Mouse (Mus musculus) limb, embryonic 10.5 days (tissue): ENCODE results near the gene Dpp4. TPM values are rescaled to one million over a fixed set of nuclear protein-coding genes. Genes with fewer than 3 reads are reported as not detected.

Experiments used
- DNase-seq: peaks from one replicate; pipeline ENCODE4 v3.0.0-alpha.2; 2017; ENCODE audit warnings: low spot score
- H3K27ac ChIP-seq: fragments of 300-500 bp; sonication (generic); 2 replicates; pipeline ENCODE4 v1.5.1; 2016; ENCODE audit warnings: mild to moderate bottlenecking
- H3K27me3 ChIP-seq: fragments of 300-500 bp; sonication (generic); 2 replicates; pipeline ENCODE4 v1.6.1; 2016; ENCODE audit warnings: low read depth, mild to moderate bottlenecking; ENCODE audit not compliant: poor library complexity, severe bottlenecking
- H3K36me3 ChIP-seq: fragments of 300-500 bp; sonication (generic); 2 replicates; pipeline ENCODE4 v1.6.1; 2016; ENCODE audit warnings: mild to moderate bottlenecking, moderate library complexity
- H3K4me1 ChIP-seq: fragments of 300-500 bp; sonication (generic); 2 replicates; pipeline ENCODE4 v1.6.1; 2016
- H3K4me3 ChIP-seq: fragments of 300-500 bp; sonication (generic); 2 replicates; pipeline ENCODE4 v1.5.1; 2016; ENCODE audit warnings: mild to moderate bottlenecking, moderate library complexity
- H3K9me3 ChIP-seq: fragments of 300-500 bp; sonication (generic); replicated peaks from 2 replicates; pipeline ENCODE4 v1.6.1; 2016; ENCODE audit warnings: mild to moderate bottlenecking
- WGBS: fragments of 180-500 bp; shearing (Covaris S2); methylation state at CpG from one replicate; pipeline ENCODE4 v1.1.7; 2016; 5-methylcytosine and 5-hydroxymethylcytosine counted together
- polyA plus RNA-seq: library from polyadenylated mRNA; unstranded; fragments of >200 nt; fragmentation: Nextera tagmentation; extraction: Ambion mirVana; gene quantifications from 2 replicates; pipeline ENCODE4 v1.2.1, GENCODE M21; 2016

The Dpp4 gene
- polyA plus RNA-seq, 1 experiment from 2014 or later: 0.23 TPM

DNA sequence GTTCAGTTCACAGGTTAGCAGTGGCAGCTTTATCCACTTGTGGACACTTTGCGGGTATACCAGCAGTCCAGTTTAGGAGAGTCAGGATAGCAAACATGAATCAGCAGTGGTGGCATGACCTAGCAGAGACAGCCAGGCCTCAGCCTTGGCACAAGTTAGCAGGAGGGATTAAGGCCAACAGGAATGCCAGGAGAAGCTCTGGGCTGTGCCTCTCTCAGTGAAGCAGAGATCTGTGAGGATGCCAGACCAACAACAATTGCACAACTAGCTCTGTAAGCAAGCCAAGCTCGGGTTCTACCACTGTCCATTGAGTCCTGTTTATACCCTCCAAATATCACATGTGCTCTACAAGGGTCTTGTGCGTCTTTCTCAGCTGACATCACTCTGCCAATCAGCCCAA is 13.9 kb upstream of the Dpp4 start:
- no peak overlapping the region for H3K27ac ChIP-seq
- no peak for DNase-seq
- no peak overlapping the region for H3K4me3 ChIP-seq
- H3K9me3 ChIP-seq: no peaks in the 10 kb centered on the region
- no peaks in the 10 kb centered on the region for H3K27me3 ChIP-seq
- WGBS: 92% methylated on average over 3 of the region's 3 CpGs
- H3K4me1 ChIP-seq: no peaks in the 10 kb centered on the region
- no peaks in the 10 kb centered on the region for H3K36me3 ChIP-seq

- H3K4me3 ChIP-seq: no peak overlapping the region
- 66% methylated on average over 4 of the region's 4 CpGs for WGBS
- no peaks in the 10 kb centered on the region for H3K27me3 ChIP-seq
- no peaks in the 10 kb centered on the region for H3K9me3 ChIP-seq
- no peak for DNase-seq
- no peak overlapping the region for H3K27ac ChIP-seq
- H3K36me3 ChIP-seq: no peaks in the 10 kb centered on the region
- no peaks in the 10 kb centered on the region for H3K4me1 ChIP-seq
Measured at GRCm38 (mm10) chr2:62423343-62423776, 11.3 kb upstream of the Dpp4 start.

DNA sequence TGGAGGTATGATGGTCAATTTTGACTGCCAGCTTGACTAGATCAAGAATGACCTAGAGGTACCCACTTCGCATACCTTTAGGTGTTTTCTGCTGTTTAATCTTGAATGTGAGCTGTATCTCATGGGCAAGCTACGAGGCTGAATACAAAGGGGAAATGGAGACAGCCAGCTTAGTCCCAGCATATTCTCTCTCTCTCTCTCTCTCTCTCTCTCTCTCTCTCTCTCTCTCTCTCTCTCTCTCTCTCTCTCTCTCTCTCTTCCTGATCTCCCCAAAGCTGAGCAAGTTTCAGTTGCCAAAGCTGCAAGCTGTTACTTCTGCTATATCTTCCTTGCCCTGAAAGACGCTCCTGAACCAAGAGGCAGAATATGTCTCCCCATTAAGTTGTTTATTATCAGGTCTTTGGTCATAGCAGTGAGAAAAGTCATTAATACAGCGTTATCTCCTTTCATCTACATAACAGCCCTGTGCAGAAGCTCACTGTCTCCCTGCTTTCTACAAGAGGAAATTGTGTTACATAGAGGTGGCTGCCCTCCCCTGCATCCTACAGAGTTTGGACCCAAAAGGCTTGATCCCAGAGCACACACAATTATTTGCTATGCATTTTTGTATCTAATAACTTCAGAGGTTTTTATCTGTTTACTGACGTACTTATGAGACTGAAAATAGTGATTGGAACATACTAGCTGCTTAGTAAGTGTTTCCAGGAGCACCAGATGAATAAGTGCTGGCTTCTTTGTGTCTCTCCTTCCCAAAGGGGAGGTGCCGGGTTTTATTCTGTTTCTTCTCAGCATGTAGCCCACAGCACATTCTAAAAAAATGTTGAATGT is 10.7 kb upstream of the Dpp4 start:
- Histone ChIP-seq H3K4me3 (no peak overlapping the region), H3K27ac (no peak overlapping the region), H3K4me1 (no peaks in the 10 kb centered on the region), H3K9me3 (no peaks in the 10 kb centered on the region), H3K27me3 (no peaks in the 10 kb centered on the region), H3K36me3 (no peaks in the 10 kb centered on the region)
- 79% methylated on average over 6 of the region's 6 CpGs for WGBS
- no peak for DNase-seq

DNA sequence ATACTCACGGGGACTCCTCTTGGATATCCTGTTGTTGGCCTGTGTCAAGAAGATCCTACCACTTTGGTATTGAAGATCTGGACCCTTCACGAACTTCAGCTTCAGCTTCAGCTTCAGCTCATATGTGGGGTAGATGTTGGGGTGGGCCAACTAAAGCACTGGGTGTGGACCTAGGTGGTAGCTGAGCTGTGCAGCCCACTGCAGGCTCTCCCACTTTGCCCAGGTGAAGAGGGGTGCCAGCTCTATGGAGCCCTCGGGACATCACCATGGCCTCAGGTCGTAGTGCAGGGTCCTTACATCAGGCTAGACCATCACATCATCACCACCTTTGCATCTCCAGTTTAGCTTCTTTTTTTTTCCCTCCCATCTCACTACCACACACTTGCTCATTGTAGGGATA is 9.2 kb upstream of the Dpp4 start:
- 92% methylated on average over 4 of the region's 4 CpGs for WGBS
- H3K27ac ChIP-seq: no peak overlapping the region

GRCm38 (mm10) chr2:62420045-62420444 is 8.0 kb upstream of the Dpp4 start:
- Histone ChIP-seq H3K4me1 (no peaks in the 10 kb centered on the region), H3K4me3 (no peak overlapping the region), H3K9me3 (no peaks in the 10 kb centered on the region), H3K36me3 (no peaks in the 10 kb centered on the region), H3K27me3 (no peaks in the 10 kb centered on the region), H3K27ac (no peak overlapping the region)
- WGBS: 83% methylated on average over 3 of the region's 3 CpGs
- no peak for DNase-seq

More for the DNA sequence above, 9.2 kb upstream of the Dpp4 start:
- no peak for DNase-seq
- Histone ChIP-seq H3K4me3 (no peak overlapping the region), H3K9me3 (no peaks in the 10 kb centered on the region), H3K4me1 (no peaks in the 10 kb centered on the region), H3K36me3 (no peaks in the 10 kb centered on the region), H3K27me3 (no peaks in the 10 kb centered on the region)

- Histone ChIP-seq H3K4me3 (no peak overlapping the region), H3K36me3 (no peaks in the 10 kb centered on the region), H3K4me1 (no peaks in the 10 kb centered on the region), H3K27me3 (peaks cover 10% of the 10 kb centered on the region), H3K27ac (no peak overlapping the region), H3K9me3 (no peaks in the 10 kb centered on the region)
- 87% methylated on average over 1 of the region's 1 CpGs for WGBS
- DNase-seq: no peak
Measured at GRCm38 (mm10) chr2:62417233-62417632, 5.2 kb upstream of the Dpp4 start.

DNA sequence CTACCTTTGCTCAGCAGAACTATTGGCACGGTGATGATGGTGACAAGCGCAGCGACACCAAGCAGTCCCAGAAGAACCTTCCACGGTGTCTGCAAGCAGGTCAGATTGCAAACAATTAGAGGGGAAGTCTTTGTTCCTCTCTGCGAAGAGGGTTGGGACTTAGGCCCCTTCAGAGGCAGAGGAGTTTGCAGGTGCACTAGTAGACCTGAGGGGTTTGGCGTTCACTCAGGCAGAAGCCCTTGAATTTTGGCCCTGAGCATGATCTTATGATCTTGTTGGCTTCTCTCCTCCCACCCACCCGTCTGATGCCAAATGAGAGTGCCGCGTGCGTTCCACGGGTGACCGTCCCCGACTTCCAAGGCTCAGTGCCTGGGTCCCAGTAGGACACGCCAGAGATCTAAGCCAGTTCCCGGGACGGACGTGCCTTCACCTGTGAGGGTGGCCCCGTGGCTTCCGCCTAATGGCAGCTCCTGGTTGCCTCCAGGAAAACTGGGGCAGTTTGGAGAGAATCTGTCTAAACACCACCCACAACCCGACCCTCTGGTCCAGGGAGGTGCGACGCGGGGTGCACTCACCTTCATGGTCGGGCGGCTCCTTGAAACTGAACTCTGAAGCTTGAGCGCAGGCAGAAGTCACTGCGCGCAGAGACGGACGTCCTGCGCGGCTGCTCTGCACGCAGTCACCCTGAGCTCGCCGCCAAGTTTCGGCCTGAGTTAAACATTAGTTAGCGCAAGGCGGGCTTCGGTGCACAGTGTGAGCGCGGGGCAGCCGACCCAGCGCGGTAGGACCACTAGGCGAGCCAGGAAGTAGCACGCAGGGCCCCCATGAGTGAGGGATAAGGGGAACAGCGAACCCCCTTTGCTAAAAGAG is 585 bp downstream of the Dpp4 start:
- peak overlapping the region; percentile 57 for H3K4me3 ChIP-seq
- peaks cover 40% of the 10 kb centered on the region for H3K27me3 ChIP-seq
- H3K9me3 ChIP-seq: no peaks in the 10 kb centered on the region
- peak; percentile 61 for DNase-seq
- 7% methylated on average over 47 of the region's 47 CpGs for WGBS
- H3K36me3 ChIP-seq: no peaks in the 10 kb centered on the region
- H3K4me1 ChIP-seq: peaks cover 26% of the 10 kb centered on the region
- peak overlapping the region; percentile 56 for H3K27ac ChIP-seq

DNA sequence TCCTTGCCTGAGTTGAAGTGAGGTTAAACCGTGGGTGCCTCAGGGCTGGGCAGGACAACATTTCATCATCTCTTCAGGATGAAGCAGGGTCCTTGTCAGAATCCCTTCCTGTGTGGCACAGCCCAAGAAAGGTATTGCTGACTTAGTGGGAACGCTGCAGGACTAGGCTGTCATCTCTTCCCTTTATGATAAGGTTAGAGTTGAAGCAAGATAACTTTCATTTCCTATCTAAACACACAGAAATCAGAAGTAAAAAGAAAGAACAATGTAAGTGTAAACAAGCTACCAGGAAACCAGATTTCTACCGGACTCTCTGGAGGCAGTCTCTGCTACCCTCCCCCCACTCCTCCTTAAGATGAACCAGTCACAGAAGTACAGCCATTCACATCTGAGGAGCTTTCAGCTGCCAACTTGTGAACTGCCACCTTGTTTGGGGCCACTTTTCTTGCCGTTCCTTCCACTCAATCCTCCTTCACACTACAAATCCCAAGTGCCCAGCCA is 3.3 kb downstream of the Dpp4 start:
- 30% methylated on average over 4 of the region's 4 CpGs for WGBS
- Histone ChIP-seq H3K9me3 (no peaks in the 10 kb centered on the region), H3K4me3 (no peak overlapping the region), H3K36me3 (no peaks in the 10 kb centered on the region), H3K27me3 (peaks cover 40% of the 10 kb centered on the region), H3K4me1 (peaks cover 26% of the 10 kb centered on the region), H3K27ac (no peak overlapping the region)
- no peak for DNase-seq

GRCm38 (mm10) chr2:62408216-62408615 is 3.8 kb downstream of the Dpp4 start:
- Histone ChIP-seq H3K27me3 (peaks cover 40% of the 10 kb centered on the region), H3K9me3 (no peaks in the 10 kb centered on the region), H3K36me3 (no peaks in the 10 kb centered on the region), H3K27ac (no peak overlapping the region), H3K4me3 (no peak overlapping the region), H3K4me1 (peaks cover 26% of the 10 kb centered on the region)
- DNase-seq: no peak
- 76% methylated on average over 5 of the region's 5 CpGs for WGBS

DNA sequence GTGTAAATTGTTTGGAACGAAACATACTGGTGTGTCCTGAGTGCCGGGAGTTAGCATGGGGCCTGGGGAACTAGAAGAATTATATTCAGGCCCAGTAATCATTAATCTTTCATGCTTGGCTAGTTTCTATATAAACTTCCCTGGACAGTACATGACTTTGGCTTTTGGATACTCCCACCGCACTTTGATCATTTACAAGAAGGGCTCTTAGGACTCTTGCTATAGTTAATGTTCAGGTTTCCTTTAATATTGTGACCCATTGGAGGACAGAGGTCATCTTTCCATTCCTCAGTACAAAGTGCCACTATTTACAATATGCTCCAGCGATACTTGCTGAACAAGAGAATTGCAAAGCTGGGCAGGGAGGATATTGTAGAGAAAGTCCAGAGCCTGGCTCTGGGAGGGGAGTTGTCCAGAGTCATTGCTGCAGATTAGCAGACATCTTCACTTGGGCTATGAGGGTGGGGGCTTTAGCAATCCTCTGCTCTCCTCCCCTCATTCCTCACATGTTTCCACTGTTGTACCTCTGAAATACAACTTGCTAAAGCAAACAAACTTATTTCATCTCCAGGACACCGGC is 8.4 kb downstream of the Dpp4 start:
- Histone ChIP-seq H3K27ac (no peak overlapping the region), H3K4me3 (no peak overlapping the region), H3K36me3 (no peaks in the 10 kb centered on the region), H3K27me3 (no peaks in the 10 kb centered on the region), H3K4me1 (peaks cover 11% of the 10 kb centered on the region; the same call in 1 of the 2 replicates), H3K9me3 (no peaks in the 10 kb centered on the region)
- WGBS: 86% methylated on average over 5 of the region's 5 CpGs
- no peak for DNase-seq

- Histone ChIP-seq H3K36me3 (no peaks in the 10 kb centered on the region), H3K4me3 (no peak overlapping the region), H3K4me1 (no peaks in the 10 kb centered on the region), H3K27me3 (no peaks in the 10 kb centered on the region), H3K9me3 (no peaks in the 10 kb centered on the region), H3K27ac (no peak overlapping the region)
- DNase-seq: no peak
- 95% methylated on average over 6 of the region's 6 CpGs for WGBS
Measured at GRCm38 (mm10) chr2:62401011-62401410, 11.0 kb downstream of the Dpp4 start.

GRCm38 (mm10) chr2:62399832-62400231 is 12.2 kb downstream of the Dpp4 start:
- no peak for DNase-seq
- Histone ChIP-seq H3K4me3 (no peak overlapping the region), H3K4me1 (no peaks in the 10 kb centered on the region), H3K36me3 (no peaks in the 10 kb centered on the region), H3K9me3 (no peaks in the 10 kb centered on the region), H3K27ac (no peak overlapping the region), H3K27me3 (no peaks in the 10 kb centered on the region)
- 92% methylated on average over 2 of the region's 2 CpGs for WGBS

DNA sequence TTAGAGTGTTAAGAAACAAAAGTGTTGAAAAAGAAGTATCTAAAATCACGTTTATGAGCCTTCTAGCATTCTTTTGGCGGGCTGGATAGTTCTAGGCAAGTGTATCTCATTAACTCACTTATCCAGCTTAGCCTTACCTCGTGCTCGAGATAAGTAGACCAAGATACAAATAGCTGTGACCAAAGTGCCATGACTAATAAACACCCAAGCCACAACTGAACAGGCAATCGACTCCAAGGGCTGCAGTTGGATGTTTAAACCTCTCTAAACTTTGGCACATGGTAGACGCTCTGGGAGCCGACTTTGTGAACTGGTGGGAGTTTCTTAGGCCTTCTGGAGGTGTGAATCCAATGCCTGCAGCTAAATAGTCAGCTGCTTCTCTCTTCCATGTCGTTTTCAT is 12.7 kb downstream of the Dpp4 start:
- Histone ChIP-seq H3K4me1 (no peaks in the 10 kb centered on the region), H3K9me3 (no peaks in the 10 kb centered on the region), H3K36me3 (no peaks in the 10 kb centered on the region), H3K4me3 (no peak overlapping the region), H3K27ac (no peak overlapping the region), H3K27me3 (no peaks in the 10 kb centered on the region)
- no peak for DNase-seq
- WGBS: 80% methylated on average over 8 of the region's 8 CpGs
